Mouse (Mus musculus) midbrain, embryonic 14.5 days (tissue): ENCODE data around the gene Arhgap29. TPM values are rescaled to one million over a fixed set of nuclear protein-coding genes. Genes with fewer than 3 reads are reported as not detected.

Source experiments
- ATAC-seq: fragments of 200-750 bp; cut with Nextera tagmentation; 2 replicates; pipeline ENCODE4 v1.8.0; 2017; ENCODE audit warnings: moderate number of reproducible peaks, moderate library complexity; ENCODE audit not compliant: low FRiP score, low TSS enrichment
- DNase-seq: peaks from one replicate; pipeline ENCODE4 v3.0.0-alpha.2; 2015
- H3K27ac ChIP-seq: fragments of 300-500 bp; sonication (generic); replicated peaks from 2 replicates; pipeline ENCODE4 v1.5.1; 2014; ENCODE audit warnings: mild to moderate bottlenecking, low read depth, low read length, moderate library complexity
- H3K27me3 ChIP-seq: fragments of 300-500 bp; sonication (generic); 2 replicates; pipeline ENCODE4 v1.6.1; 2014; ENCODE audit warnings: low read length, control low read depth, mixed read lengths; ENCODE audit not compliant: control insufficient read depth, insufficient read depth
- H3K36me3 ChIP-seq: fragments of 300-500 bp; sonication (generic); 2 replicates; pipeline ENCODE4 v1.6.1; 2014; ENCODE audit warnings: low read length, control low read depth; ENCODE audit not compliant: control insufficient read depth, insufficient read depth
- H3K4me1 ChIP-seq: fragments of 300-500 bp; sonication (generic); 2 replicates; pipeline ENCODE4 v1.6.1; 2014; ENCODE audit warnings: mild to moderate bottlenecking, antibody characterized with exemption, low read length, control low read depth; ENCODE audit not compliant: control insufficient read depth, insufficient read depth
- H3K4me2 ChIP-seq: fragments of 300-500 bp; sonication (generic); 2 replicates; pipeline ENCODE4 v1.6.1; 2014; ENCODE audit warnings: mild to moderate bottlenecking, low read length, moderate library complexity
- H3K4me3 ChIP-seq: fragments of 300-500 bp; sonication (generic); replicated peaks from 2 replicates; pipeline ENCODE4 v1.5.1; 2014; ENCODE audit warnings: low read depth, low read length
- H3K9ac ChIP-seq: fragments of 300-500 bp; sonication (generic); replicated peaks from 2 replicates; pipeline ENCODE4 v1.6.1; 2014; ENCODE audit warnings: mild to moderate bottlenecking, low read length, moderate library complexity
- H3K9me3 ChIP-seq: fragments of 300-500 bp; sonication (generic); 2 replicates; pipeline ENCODE4 v1.6.1; 2016; ENCODE audit warnings: low read length, control low read depth, mixed read lengths; ENCODE audit not compliant: control insufficient read depth
- WGBS: fragments of 180-500 bp; shearing (Covaris S2); extraction: QIAGEN DNeasy Blood & Tissue Kit; methylation state at CpG from one replicate; pipeline ENCODE4 v1.1.7; 2014; 5-methylcytosine and 5-hydroxymethylcytosine counted together
- polyA plus RNA-seq: library from polyadenylated mRNA; unstranded; fragments of >200 nt; fragmentation: Nextera tagmentation; extraction: Ambion mirVana; gene quantifications from 2 replicates; pipeline ENCODE4 v1.2.1, GENCODE M21; 2014

Arhgap29 gene
- polyA plus RNA-seq, 1 experiment from 2014 or later = 33.7 TPM

- WGBS = under 1% methylated on average over 53 of the region's 53 CpGs
- Histone ChIP-seq H3K9me3 (no peaks in the 10 kb centered on the region), H3K9ac (peak overlapping the region; percentile 49), H3K36me3 (no peaks in the 10 kb centered on the region), H3K27ac (no peak overlapping the region), H3K4me3 (peak overlapping the region; percentile 57), H3K27me3 (peaks cover 28% of the 10 kb centered on the region), H3K4me2 (peak overlapping the region; percentile 85), H3K4me1 (no peaks in the 10 kb centered on the region)
- ATAC-seq (no peak; the same call in 1 of the 2 replicates), DNase-seq (peak; percentile 45)
Measured at GRCm38 (mm10) chr3:121953433-121954161, 1.3 kb downstream of the Arhgap29 start.

GRCm38 (mm10) chr3:121954421-121954820, 2.1 kb downstream of the Arhgap29 start:
- ATAC-seq (no peak), DNase-seq (no peak)
- Histone ChIP-seq H3K4me3 (no peak overlapping the region), H3K9me3 (no peaks in the 10 kb centered on the region), H3K4me2 (no peak overlapping the region), H3K36me3 (no peaks in the 10 kb centered on the region), H3K9ac (no peak overlapping the region), H3K4me1 (no peaks in the 10 kb centered on the region), H3K27ac (no peak overlapping the region), H3K27me3 (peaks cover 28% of the 10 kb centered on the region)
- WGBS = 59% methylated on average over 2 of the region's 2 CpGs

GRCm38 (mm10) chr3:121955527-121955926, 3.2 kb downstream of the Arhgap29 start:
- Histone ChIP-seq H3K4me1 (no peaks in the 10 kb centered on the region), H3K27me3 (peaks cover 28% of the 10 kb centered on the region), H3K4me3 (no peak overlapping the region), H3K9ac (no peak overlapping the region), H3K27ac (no peak overlapping the region), H3K9me3 (no peaks in the 10 kb centered on the region), H3K4me2 (no peak overlapping the region), H3K36me3 (no peaks in the 10 kb centered on the region)
- ATAC-seq (no peak), DNase-seq (no peak)
- 95% methylated on average over 4 of the region's 4 CpGs for WGBS

- no peak for ATAC-seq
- 87% methylated on average over 7 of the region's 7 CpGs for WGBS
- Histone ChIP-seq H3K27me3 (peaks cover 28% of the 10 kb centered on the region), H3K4me3 (no peak overlapping the region), H3K9me3 (no peaks in the 10 kb centered on the region), H3K36me3 (no peaks in the 10 kb centered on the region), H3K4me1 (no peaks in the 10 kb centered on the region), H3K4me2 (no peak overlapping the region), H3K27ac (no peak overlapping the region), H3K9ac (no peak overlapping the region)
- DNase-seq = no peak
Measured at GRCm38 (mm10) chr3:121956789-121957188, 4.4 kb downstream of the Arhgap29 start.

- H3K27ac ChIP-seq = no peak overlapping the region
- no peaks in the 10 kb centered on the region for H3K4me1 ChIP-seq
- 91% methylated on average over 2 of the region's 2 CpGs for WGBS
- H3K9me3 ChIP-seq = no peaks in the 10 kb centered on the region
- no peak for DNase-seq
- H3K4me3 ChIP-seq = no peak overlapping the region
- peaks cover 28% of the 10 kb centered on the region for H3K27me3 ChIP-seq
- H3K36me3 ChIP-seq = no peaks in the 10 kb centered on the region
- ATAC-seq = no peak
- H3K4me2 ChIP-seq = no peak overlapping the region
- no peak overlapping the region for H3K9ac ChIP-seq
Measured at GRCm38 (mm10) chr3:121957606-121958344, 5.4 kb downstream of the Arhgap29 start.

- H3K27ac ChIP-seq = no peak overlapping the region
- H3K4me1 ChIP-seq = peaks cover 9% of the 10 kb centered on the region; the same call in 1 of the 2 replicates
- no peak overlapping the region for H3K9ac ChIP-seq
- no peak for ATAC-seq
- H3K4me2 ChIP-seq = no peak overlapping the region
- peak; percentile 86 for DNase-seq
- H3K4me3 ChIP-seq = no peak overlapping the region
- peaks cover 14% of the 10 kb centered on the region; the same call in 1 of the 2 replicates for H3K27me3 ChIP-seq
- H3K36me3 ChIP-seq = no peaks in the 10 kb centered on the region
- no peaks in the 10 kb centered on the region for H3K9me3 ChIP-seq
Measured at GRCm38 (mm10) chr3:121964173-121964572, 11.8 kb downstream of the Arhgap29 start.

GRCm38 (mm10) chr3:121967681-121968476, 15.5 kb downstream of the Arhgap29 start:
- Histone ChIP-seq H3K27me3 (peaks cover 20% of the 10 kb centered on the region; the same call in 1 of the 2 replicates), H3K27ac (no peak overlapping the region), H3K9ac (peak overlapping the region; percentile 50), H3K4me1 (peaks cover 9% of the 10 kb centered on the region; the same call in 1 of the 2 replicates), H3K4me2 (peak overlapping the region; percentile 84), H3K36me3 (no peaks in the 10 kb centered on the region), H3K4me3 (peak overlapping the region; percentile 44), H3K9me3 (no peaks in the 10 kb centered on the region)
- WGBS = under 1% methylated on average over 33 of the region's 33 CpGs
- peak; percentile 94 for ATAC-seq
- peak; percentile 82 for DNase-seq

GRCm38 (mm10) chr3:121968621-121969020, 16.3 kb downstream of the Arhgap29 start:
- peaks cover 20% of the 10 kb centered on the region; the same call in 1 of the 2 replicates for H3K27me3 ChIP-seq
- no peak overlapping the region for H3K9ac ChIP-seq
- peak overlapping the region; percentile 84 for H3K4me2 ChIP-seq
- 7% methylated on average over 8 of the region's 8 CpGs for WGBS
- peaks cover 9% of the 10 kb centered on the region; the same call in 1 of the 2 replicates for H3K4me1 ChIP-seq
- H3K27ac ChIP-seq = no peak overlapping the region
- peak overlapping the region; percentile 44 for H3K4me3 ChIP-seq
- peak; percentile 26 for DNase-seq
- no peak for ATAC-seq
- H3K36me3 ChIP-seq = no peaks in the 10 kb centered on the region
- no peaks in the 10 kb centered on the region for H3K9me3 ChIP-seq
